Mouse (Mus musculus) heart, embryonic 16.5 days (tissue): ENCODE results near the gene Hoxc9. TPM values are rescaled to one million over a fixed set of nuclear protein-coding genes. Genes with fewer than 3 reads are reported as not detected.

Experiments used
- ATAC-seq: fragments of 200-750 bp; cut with Nextera tagmentation; replicated peaks from 2 replicates; pipeline ENCODE4 v1.8.0; 2017; ENCODE audit warnings: moderate number of reproducible peaks; ENCODE audit not compliant: insufficient read depth, low FRiP score; ENCODE audit errors: extremely low read depth
- H3K27ac ChIP-seq: fragments of 300-500 bp; sonication (generic); 2 replicates; pipeline ENCODE4 v1.5.1; 2014; ENCODE audit warnings: mild to moderate bottlenecking, low read length, control low read depth, moderate library complexity
- H3K27me3 ChIP-seq: fragments of 300-500 bp; sonication (generic); 2 replicates; pipeline ENCODE4 v1.6.1; 2014; ENCODE audit warnings: low read length, mixed read lengths; ENCODE audit not compliant: control insufficient read depth, insufficient read depth
- H3K36me3 ChIP-seq: fragments of 300-500 bp; sonication (generic); 2 replicates; pipeline ENCODE4 v1.6.1; 2014; ENCODE audit not compliant: control insufficient read depth, insufficient read depth
- H3K4me1 ChIP-seq: fragments of 300-500 bp; sonication (generic); 2 replicates; pipeline ENCODE4 v1.6.1; 2014; ENCODE audit warnings: low read length, mixed read lengths; ENCODE audit not compliant: control insufficient read depth, insufficient read depth
- H3K4me2 ChIP-seq: fragments of 300-500 bp; sonication (generic); 2 replicates; pipeline ENCODE4 v1.6.1; 2014; ENCODE audit warnings: low read depth, mild to moderate bottlenecking, control low read depth, low read length
- H3K4me3 ChIP-seq: fragments of 300-500 bp; sonication (generic); 2 replicates; pipeline ENCODE4 v1.5.1; 2014; ENCODE audit warnings: mild to moderate bottlenecking, control low read depth, low read length
- H3K9ac ChIP-seq: fragments of 300-500 bp; sonication (generic); 2 replicates; pipeline ENCODE4 v1.6.1; 2014; ENCODE audit warnings: low read length, control low read depth
- H3K9me3 ChIP-seq: fragments of 300-500 bp; sonication (generic); replicated peaks from 2 replicates; pipeline ENCODE4 v1.6.1; 2016; ENCODE audit warnings: low read length; ENCODE audit not compliant: control insufficient read depth
- WGBS: fragments of 180-500 bp; shearing (Covaris S2); extraction: QIAGEN DNeasy Blood & Tissue Kit; methylation state at CpG from one replicate; pipeline ENCODE4 v1.1.7; 2014; 5-methylcytosine and 5-hydroxymethylcytosine counted together
- polyA plus RNA-seq: library from polyadenylated mRNA; unstranded; fragments of >200 nt; fragmentation: Nextera tagmentation; extraction: Ambion mirVana; gene quantifications from 2 replicates; pipeline ENCODE4 v1.2.1, GENCODE M21; 2015

Gene Hoxc9
- not detected in 2 replicates for polyA plus RNA-seq

DNA sequence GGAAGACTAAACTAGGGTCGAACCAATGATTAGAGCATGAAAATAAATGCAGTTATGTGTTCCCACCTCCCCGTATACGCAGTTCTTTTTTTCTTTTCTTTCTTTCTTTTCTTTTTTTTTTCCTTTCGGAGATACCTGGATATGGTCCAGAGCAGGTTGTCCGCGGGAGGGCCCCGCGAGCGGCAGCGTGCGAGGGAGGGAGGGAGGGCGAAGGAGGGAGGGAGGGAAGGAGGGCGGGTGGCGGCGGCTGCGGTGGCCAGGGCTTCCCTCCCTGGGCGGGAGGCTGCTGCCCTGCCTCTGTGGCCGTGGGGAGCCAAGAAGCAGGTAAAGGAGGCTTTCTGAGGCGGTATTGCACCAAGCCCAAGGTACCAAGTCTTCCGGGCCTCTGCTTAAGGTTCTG lies at the start of gene Hoxc9:
Hoxc9 (plus strand) TSS at position 269 of the 400 bp plus-strand sequence.
- H3K27ac ChIP-seq: no peak within 1 kb of the TSS
- H3K9ac ChIP-seq: no peak within 1 kb of the TSS; the same call in 1 of the 2 replicates
- no peaks in the 10 kb centered on the region for H3K9me3 ChIP-seq
- no peak for ATAC-seq
- H3K4me1 ChIP-seq: no peaks in the 10 kb centered on the region
- H3K36me3 ChIP-seq: no peaks in the 10 kb centered on the region
- H3K4me2 ChIP-seq: peak within 1 kb of the TSS; percentile 50
- H3K4me3 ChIP-seq: peak within 1 kb of the TSS; percentile 39
- peaks cover 96% of the 10 kb centered on the region for H3K27me3 ChIP-seq
- WGBS: under 1% methylated on average over 19 of the region's 20 CpGs

GRCm38 (mm10) chr15:102927032-102927645 lies 49.1 kb upstream of the Hoxc9 start:
- ATAC-seq: no peak

DNA sequence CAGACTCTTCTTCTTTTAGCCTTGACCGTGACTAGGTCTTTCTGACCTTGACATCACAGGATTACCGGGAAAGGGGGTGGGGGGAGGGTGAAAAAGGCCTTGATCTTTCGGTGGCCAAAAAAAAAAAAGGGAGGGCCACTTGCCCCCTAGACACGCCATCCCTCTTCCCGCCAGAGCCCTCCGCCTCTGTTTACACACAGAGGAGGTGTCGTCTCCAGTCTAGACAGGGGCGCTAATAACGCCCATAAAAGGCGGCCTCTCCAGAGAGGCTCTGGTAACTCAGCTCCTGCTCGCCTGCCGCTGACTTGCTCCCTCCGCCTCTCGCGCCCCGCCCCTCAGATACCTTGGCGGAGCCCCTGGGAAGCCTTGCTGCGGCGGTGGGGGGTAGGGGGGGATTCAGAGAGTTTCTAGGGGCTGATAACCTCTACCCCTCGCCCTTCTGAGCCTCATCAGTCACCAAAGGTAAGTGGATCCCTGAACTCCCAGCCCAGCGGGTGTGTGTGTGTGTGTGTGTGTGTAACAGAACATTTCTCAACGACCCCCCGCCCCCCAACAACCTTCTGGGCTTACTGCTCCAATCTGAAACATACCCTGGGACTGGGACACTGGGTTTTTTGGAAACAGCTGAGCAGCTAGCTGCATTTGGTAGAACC lies 44.4 kb upstream of the Hoxc9 start:
- H3K4me3 ChIP-seq: no peak overlapping the region
- WGBS: 0% methylated on average over 23 of the region's 23 CpGs
- no peaks in the 10 kb centered on the region for H3K9me3 ChIP-seq
- no peaks in the 10 kb centered on the region for H3K4me1 ChIP-seq
- H3K27me3 ChIP-seq: peaks cover 100% of the 10 kb centered on the region
- no peak for ATAC-seq
- no peaks in the 10 kb centered on the region for H3K36me3 ChIP-seq
- H3K27ac ChIP-seq: no peak overlapping the region
- H3K9ac ChIP-seq: no peak overlapping the region
- no peak overlapping the region for H3K4me2 ChIP-seq

More at GRCm38 (mm10) chr15:102927032-102927645, 49.1 kb upstream of the Hoxc9 start:
- Histone ChIP-seq H3K4me3 (no peak overlapping the region), H3K9me3 (no peaks in the 10 kb centered on the region), H3K9ac (no peak overlapping the region), H3K36me3 (no peaks in the 10 kb centered on the region), H3K27ac (no peak overlapping the region), H3K4me2 (no peak overlapping the region), H3K4me1 (no peaks in the 10 kb centered on the region), H3K27me3 (peaks cover 96% of the 10 kb centered on the region)
- WGBS: 2% methylated on average over 40 of the region's 40 CpGs

- no peaks in the 10 kb centered on the region for H3K4me1 ChIP-seq
- H3K36me3 ChIP-seq: no peaks in the 10 kb centered on the region
- H3K4me3 ChIP-seq: no peak overlapping the region
- ATAC-seq: no peak
- H3K27me3 ChIP-seq: peaks cover 99% of the 10 kb centered on the region
- H3K27ac ChIP-seq: no peak overlapping the region
- H3K9me3 ChIP-seq: no peaks in the 10 kb centered on the region
- H3K9ac ChIP-seq: no peak overlapping the region
- 3% methylated on average over 12 of the region's 12 CpGs for WGBS
- H3K4me2 ChIP-seq: no peak overlapping the region
Observed at GRCm38 (mm10) chr15:102934438-102934837, 41.8 kb upstream of the Hoxc9 start.

GRCm38 (mm10) chr15:102934897-102935296 lies 41.3 kb upstream of the Hoxc9 start:
- Histone ChIP-seq H3K4me2 (peak overlapping the region; percentile 20; the same call in 1 of the 2 replicates), H3K9me3 (no peaks in the 10 kb centered on the region), H3K9ac (no peak overlapping the region), H3K4me3 (peak overlapping the region; percentile 33), H3K4me1 (no peaks in the 10 kb centered on the region), H3K36me3 (no peaks in the 10 kb centered on the region), H3K27me3 (peaks cover 99% of the 10 kb centered on the region), H3K27ac (no peak overlapping the region)
- ATAC-seq: no peak
- WGBS: under 1% methylated on average over 26 of the region's 27 CpGs

DNA sequence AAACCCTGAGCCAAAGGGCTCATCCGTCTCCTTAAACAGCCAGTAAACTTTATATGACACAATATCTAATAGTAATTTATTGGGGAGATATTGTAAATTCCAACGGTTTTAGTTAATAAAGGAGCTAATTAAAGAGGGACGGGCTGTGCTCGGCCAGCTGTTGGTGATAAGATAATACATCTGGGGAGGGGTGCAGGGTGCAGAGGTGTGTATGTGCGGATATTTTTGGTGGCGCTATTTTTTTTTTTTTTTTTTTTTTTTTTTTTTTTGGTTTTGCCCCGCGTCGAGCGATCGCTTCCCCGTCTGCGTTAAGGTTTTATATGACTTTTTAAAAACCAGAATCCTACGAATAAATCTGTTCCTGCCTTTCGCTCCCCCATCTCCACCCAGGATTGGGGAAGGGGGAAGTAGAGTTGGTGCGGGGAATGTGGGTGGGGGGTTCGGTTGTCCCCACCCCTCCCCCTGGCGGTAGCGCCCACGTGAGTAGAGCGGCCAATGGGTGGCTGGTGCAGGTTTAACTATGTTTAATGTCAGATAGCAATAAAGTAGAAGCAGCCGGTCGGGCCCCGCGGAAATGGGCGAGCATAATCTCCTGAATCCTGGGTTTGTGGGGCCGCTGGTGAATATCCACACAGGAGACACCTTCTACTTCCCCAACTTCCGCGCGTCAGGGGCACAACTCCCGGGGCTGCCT lies 39.8 kb upstream of the Hoxc9 start, which contains the start of gene Hoxc12:
Hoxc12 (plus strand) TSS at position 479 of the 694 bp plus-strand sequence.
- no peak for ATAC-seq
- Histone ChIP-seq H3K9ac (no peak within 1 kb of the TSS), H3K36me3 (no peaks in the 10 kb centered on the region), H3K27ac (no peak within 1 kb of the TSS), H3K27me3 (peaks cover 99% of the 10 kb centered on the region), H3K4me3 (no peak within 1 kb of the TSS), H3K4me1 (no peaks in the 10 kb centered on the region), H3K9me3 (no peaks in the 10 kb centered on the region), H3K4me2 (no peak within 1 kb of the TSS)
- 2% methylated on average over 31 of the region's 31 CpGs for WGBS

GRCm38 (mm10) chr15:102937036-102937666 lies 39.1 kb upstream of the Hoxc9 start:
- no peaks in the 10 kb centered on the region for H3K36me3 ChIP-seq
- no peak overlapping the region for H3K4me2 ChIP-seq
- ATAC-seq: no peak
- peaks cover 99% of the 10 kb centered on the region for H3K27me3 ChIP-seq
- no peak overlapping the region for H3K4me3 ChIP-seq
- no peak overlapping the region for H3K9ac ChIP-seq
- H3K27ac ChIP-seq: no peak overlapping the region
- H3K9me3 ChIP-seq: no peaks in the 10 kb centered on the region
- WGBS: under 1% methylated on average over 50 of the region's 50 CpGs
- H3K4me1 ChIP-seq: no peaks in the 10 kb centered on the region

DNA sequence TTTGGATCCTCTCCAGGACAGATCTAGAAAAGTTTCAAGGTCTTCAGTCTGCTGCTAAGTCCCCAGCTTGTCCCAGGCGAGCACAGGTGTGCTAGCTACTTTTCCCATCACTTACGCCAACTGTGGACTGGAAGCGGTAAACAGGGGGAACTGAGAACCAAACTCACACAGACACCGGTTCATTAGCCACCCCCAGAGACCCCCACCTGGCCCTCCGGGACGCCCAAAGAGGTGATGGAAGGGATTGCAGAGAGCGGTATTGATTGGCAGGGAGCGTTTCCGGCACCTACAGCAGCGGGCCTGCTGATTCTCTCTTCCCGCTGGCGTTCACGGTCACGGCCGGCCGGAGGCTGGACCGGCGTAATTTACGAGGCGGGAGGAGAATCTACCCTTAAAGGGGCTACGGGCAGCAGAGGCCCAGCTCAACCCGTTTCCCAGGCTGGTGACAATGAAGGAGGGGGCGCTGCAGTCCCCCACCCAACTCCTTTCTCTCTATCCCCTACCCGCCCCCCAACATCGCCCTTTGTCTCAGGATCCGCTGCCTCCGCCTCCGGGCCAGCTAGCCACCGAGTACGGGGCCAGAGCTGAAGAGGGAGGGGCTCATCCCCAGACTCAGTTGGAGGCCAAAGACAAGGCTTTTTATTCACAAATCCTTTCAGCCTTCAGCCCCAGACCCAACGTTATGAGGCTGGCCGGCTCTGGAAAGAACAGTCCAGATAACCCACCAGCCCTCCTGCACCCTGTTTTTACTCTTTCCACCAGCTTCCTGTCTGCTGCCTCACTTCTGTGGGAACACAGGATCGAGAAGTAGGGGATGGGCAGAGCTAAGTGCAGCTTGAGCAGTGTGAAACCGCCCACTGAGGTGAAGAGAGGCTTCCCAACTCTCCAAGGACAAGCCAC lies 36.7 kb upstream of the Hoxc9 start:
- Histone ChIP-seq H3K36me3 (no peaks in the 10 kb centered on the region), H3K4me2 (no peak overlapping the region), H3K4me1 (no peaks in the 10 kb centered on the region; the same call in 1 of the 2 replicates), H3K9ac (no peak overlapping the region), H3K9me3 (no peaks in the 10 kb centered on the region), H3K27me3 (peaks cover 97% of the 10 kb centered on the region), H3K27ac (no peak overlapping the region), H3K4me3 (no peak overlapping the region)
- 2% methylated on average over 34 of the region's 34 CpGs for WGBS
- ATAC-seq: no peak
